Mouse (Mus musculus) midbrain, embryonic 10.5 days (tissue): ENCODE data around the gene Hbq1b. TPM values are rescaled to one million over a fixed set of nuclear protein-coding genes. Genes with fewer than 3 reads are reported as not detected.
"Not testable (repeated sequence)": the region's sequence is repeated elsewhere in the genome, so short reads cannot be mapped to it uniquely, and the experiment has no call there.

Source experiments
- DNase-seq: peaks from one replicate; pipeline ENCODE4 v3.0.0-alpha.2; 2017; ENCODE audit warnings: low spot score
- H3K27ac ChIP-seq: fragments of 300-500 bp; sonication (generic); replicated peaks from 2 replicates; pipeline ENCODE4 v1.5.1; 2016; ENCODE audit warnings: mild to moderate bottlenecking
- H3K27me3 ChIP-seq: fragments of 300-500 bp; sonication (generic); 2 replicates; pipeline ENCODE4 v1.6.1; 2016; ENCODE audit warnings: low read depth, mild to moderate bottlenecking; ENCODE audit not compliant: poor library complexity, severe bottlenecking
- H3K36me3 ChIP-seq: fragments of 300-500 bp; sonication (generic); 2 replicates; pipeline ENCODE4 v1.6.1; 2016; ENCODE audit warnings: mild to moderate bottlenecking, moderate library complexity
- H3K4me1 ChIP-seq: fragments of 300-500 bp; sonication (generic); 2 replicates; pipeline ENCODE4 v1.6.1; 2016
- H3K4me3 ChIP-seq: fragments of 300-500 bp; sonication (generic); 2 replicates; pipeline ENCODE4 v1.5.1; 2016; ENCODE audit warnings: mild to moderate bottlenecking, moderate library complexity
- H3K9me3 ChIP-seq: fragments of 300-500 bp; sonication (generic); replicated peaks from 2 replicates; pipeline ENCODE4 v1.6.1; 2016; ENCODE audit warnings: mild to moderate bottlenecking
- WGBS: fragments of 180-500 bp; shearing (Covaris S2); methylation state at CpG from one replicate; pipeline ENCODE4 v1.1.7; 2016; 5-methylcytosine and 5-hydroxymethylcytosine counted together
- polyA plus RNA-seq: library from polyadenylated mRNA; unstranded; fragments of >200 nt; fragmentation: Nextera tagmentation; extraction: Ambion mirVana; gene quantifications from 2 replicates; pipeline ENCODE4 v1.2.1, GENCODE M21; 2016

Gene Hbq1b
- polyA plus RNA-seq, 1 experiment from 2014 or later: 5.8 TPM

DNA sequence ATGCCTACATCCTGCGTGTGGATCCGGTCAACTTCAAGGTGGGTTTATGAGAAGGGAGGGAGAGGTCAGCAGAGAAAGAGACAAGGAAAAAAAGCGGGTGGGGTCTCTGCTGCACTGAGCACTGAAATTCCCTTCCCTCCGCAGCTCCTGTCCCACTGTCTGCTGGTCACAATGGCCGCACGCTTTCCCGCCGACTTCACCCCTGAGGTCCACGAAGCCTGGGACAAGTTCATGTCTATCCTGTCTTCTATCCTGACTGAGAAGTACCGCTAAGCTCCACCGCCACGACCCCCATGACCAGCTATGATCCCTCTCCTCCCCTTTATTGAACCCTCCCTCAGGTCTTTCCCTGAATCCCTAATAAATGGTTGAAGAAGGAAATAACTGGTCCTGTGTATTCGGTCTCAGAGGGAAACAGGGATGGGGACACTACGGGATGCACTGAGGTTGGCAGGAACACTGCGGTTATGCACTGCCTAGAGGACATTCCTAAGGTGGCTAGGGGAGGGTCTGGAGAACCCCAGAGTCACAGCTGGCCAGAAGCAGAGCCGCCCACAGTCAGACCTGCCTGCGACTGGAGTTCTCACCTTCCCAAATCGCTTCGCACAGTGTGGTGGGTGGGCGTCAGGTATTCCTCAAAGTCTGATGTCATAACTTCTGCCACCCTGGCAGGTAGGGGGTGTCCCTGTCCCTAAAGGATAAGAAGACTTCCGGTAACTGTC is 8.9 kb upstream of the Hbq1b start:
- H3K27ac ChIP-seq: no peak overlapping the region

DNA sequence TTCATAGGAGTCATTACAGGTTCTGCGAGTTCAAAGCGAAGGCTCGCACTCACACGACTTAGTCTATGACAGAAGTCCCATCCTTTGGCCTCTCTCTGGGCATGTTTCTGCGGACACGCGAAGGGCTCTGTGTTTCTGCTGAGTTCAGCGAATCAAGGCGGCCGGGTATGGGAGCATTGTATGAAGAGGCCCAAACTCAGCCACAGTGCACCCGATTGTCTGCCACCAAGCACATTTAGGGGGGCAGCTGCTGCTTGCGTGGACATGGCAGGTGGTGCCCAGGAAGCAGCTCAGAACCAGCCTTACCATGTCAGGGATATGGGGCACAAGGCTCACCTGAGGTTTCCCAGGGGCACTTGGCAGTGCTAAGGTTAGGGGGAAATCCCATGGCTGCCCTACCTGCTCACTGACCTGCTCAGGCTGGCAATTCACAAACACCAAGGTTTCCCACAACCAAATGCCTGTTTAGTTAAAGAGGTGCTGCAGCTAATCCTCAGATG is 8.3 kb upstream of the Hbq1b start:
- Histone ChIP-seq H3K36me3 (no peaks in the 10 kb centered on the region), H3K27me3 (peaks cover 39% of the 10 kb centered on the region), H3K9me3 (no peaks in the 10 kb centered on the region), H3K27ac (no peak overlapping the region), H3K4me1 (no peaks in the 10 kb centered on the region; the same call in 1 of the 2 replicates), H3K4me3 (no peak overlapping the region)
- 79% methylated on average over 12 of the region's 12 CpGs for WGBS
- no peak for DNase-seq

More for the DNA sequence above, 8.9 kb upstream of the Hbq1b start:
- Histone ChIP-seq H3K9me3 (no peaks in the 10 kb centered on the region), H3K36me3 (no peaks in the 10 kb centered on the region), H3K27me3 (peaks cover 39% of the 10 kb centered on the region), H3K4me3 (no peak overlapping the region), H3K4me1 (no peaks in the 10 kb centered on the region; the same call in 1 of the 2 replicates)
- no peak for DNase-seq
- 72% methylated on average over 21 of the region's 21 CpGs for WGBS

DNA sequence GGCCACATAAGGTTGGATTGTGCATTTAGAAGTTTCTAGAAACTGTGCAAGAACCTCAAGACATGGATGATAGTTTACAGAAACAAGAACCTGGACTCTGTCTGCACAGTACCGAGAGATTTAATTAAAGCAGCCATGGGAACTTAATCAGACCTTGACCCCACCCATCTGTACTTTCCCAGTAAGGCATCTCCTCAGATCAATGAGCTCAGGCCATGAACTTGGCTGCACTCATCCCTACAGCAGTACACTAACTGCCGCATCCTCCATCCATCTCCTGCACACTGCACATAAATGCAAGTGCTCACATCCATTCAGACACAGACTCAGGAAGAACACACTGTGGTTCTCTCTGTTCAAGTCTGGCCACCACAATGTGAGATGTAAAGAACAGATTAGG is 6.1 kb upstream of the Hbq1b start:
- 87% methylated on average over 2 of the region's 2 CpGs for WGBS
- H3K27me3 ChIP-seq: peaks cover 39% of the 10 kb centered on the region
- DNase-seq: no peak
- no peaks in the 10 kb centered on the region for H3K9me3 ChIP-seq
- no peaks in the 10 kb centered on the region for H3K36me3 ChIP-seq
- no peak overlapping the region for H3K27ac ChIP-seq
- H3K4me1 ChIP-seq: no peaks in the 10 kb centered on the region; the same call in 1 of the 2 replicates
- no peak overlapping the region for H3K4me3 ChIP-seq

DNA sequence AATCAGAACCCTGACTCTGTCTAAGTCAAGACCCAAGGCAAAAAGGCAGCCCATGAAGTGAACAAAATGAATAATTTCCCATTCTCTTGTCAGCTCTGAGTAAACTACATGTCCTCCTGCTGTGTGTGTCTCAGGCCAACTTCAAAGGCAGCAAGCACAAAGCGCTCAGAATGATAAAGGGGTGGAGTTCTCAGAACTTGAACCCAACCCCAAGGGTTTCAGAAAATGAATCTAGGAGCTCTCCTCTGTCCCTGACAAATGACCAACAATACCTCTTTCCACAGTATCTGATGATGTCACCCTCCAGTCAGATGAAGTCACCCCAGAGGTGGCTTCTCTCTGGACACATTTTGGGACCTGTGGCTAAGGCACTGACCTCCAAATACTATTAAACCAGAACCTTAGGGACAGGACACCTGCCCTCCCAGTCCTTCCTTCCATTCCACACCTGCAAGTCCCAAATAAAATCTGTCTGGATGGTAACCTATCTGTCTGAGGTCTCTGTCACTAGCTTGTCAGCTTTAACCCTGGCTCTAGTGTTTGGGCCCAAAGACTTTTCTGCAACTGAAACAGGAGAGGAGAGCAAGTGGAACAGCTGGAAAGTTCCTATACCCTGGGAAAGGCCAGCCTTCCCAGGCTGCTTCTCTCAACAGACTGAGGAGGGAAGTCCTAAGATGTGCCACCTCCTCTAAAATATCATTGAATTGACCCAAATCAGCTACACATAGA is 5.2 kb upstream of the Hbq1b start:
- no peaks in the 10 kb centered on the region for H3K36me3 ChIP-seq
- 74% methylated on average over 1 of the region's 1 CpGs for WGBS

DNA sequence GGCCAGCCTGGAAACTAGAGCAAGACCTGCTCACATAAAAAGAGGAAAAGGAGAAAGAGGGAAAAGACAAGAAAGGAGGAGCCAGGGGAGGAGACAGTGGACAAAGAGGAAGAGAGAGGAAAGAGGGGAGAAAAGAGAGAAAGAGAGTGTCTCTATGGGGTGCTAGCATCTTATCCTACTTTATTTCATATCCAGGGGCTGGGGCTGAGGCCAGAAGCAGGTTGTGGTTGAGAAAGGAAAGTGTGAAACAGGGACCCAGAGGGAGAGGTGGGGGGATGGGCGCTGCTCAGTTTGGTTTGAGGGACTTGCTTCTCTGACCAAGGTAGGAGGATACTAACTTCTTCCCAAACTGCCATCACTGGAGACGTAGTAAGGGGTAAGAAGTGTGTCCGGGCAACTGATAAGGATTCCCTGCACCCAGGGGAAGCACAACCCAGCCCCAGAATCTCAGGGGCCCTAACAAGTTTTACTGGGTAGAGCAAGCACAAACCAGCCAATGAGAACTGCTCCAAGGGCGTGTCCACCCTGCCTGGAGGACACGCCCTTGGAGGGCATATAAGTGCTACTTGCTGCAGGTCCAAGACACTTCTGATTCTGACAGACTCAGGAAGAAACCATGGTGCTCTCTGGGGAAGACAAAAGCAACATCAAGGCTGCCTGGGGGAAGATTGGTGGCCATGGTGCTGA is 3.5 kb upstream of the Hbq1b start, which contains the start of gene Hba-a1:
Hba-a1 (plus strand) TSS at position 421 of the 687 bp plus-strand sequence.
- H3K4me1 ChIP-seq, H3K36me3 ChIP-seq, H3K27ac ChIP-seq, H3K9me3 ChIP-seq, H3K4me3 ChIP-seq, DNase-seq: not testable (repeated sequence)
- 56% methylated on average over 1 of the region's 5 CpGs for WGBS
- peaks cover 33% of the 10 kb centered on the region for H3K27me3 ChIP-seq

More for the DNA sequence above, 5.2 kb upstream of the Hbq1b start:
- Histone ChIP-seq H3K27ac (no peak overlapping the region), H3K9me3 (no peaks in the 10 kb centered on the region), H3K4me1 (no peaks in the 10 kb centered on the region; the same call in 1 of the 2 replicates), H3K4me3 (no peak overlapping the region), H3K27me3 (peaks cover 34% of the 10 kb centered on the region)
- no peak for DNase-seq

DNA sequence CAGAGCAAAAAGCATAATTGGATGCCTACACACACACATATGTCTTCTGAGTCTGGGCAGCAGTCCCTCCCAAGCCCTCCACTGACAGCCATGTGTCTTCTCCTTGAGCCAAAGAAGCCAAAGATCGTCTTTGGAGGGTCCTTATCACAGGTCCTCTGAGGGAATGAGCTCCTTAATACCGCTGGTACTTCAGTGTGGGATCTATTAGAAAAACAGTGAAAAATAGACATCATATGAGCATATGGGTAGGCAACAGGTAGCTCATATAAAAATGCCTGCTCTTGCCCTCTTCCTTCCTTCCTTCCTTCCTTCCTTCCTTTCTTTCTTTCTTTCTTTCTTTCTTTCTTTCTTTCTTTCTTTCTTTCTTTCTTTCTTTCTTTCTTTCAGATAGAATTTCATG is 2.2 kb upstream of the Hbq1b start:
- not testable (repeated sequence) for H3K27ac ChIP-seq

DNA sequence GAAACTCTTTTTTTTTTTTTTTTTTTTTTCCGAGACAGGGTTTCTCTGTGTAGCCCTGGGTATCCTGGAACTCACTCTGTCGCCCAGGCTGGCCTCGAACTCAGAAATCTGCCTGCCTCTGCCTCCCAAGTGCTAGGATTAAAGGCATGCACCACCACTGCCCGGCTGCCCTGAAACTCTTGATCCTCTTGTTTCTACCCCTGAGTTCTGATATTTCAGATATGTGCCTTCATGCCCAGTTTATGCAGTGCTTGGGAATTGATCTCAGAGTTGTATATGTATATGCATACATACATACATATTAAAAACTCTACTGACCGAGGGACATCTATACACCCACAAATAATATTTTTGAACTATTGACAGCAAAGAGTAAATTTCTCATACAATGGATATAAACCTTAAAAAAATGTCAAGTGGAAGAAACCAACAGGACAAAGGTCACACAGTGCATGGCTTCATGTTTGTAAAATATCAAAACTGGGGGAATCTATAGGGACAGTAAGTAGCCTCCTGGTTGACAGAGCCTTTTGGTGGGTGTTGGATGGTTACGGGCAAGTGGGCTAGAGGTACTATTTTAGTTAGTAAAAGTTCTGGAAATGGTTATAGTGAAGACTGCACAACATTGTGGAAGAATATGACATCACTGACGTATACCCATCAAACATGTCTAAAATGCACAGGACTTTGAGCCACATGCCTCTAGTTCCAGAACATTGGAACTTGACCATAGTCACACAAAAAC is 1.6 kb upstream of the Hbq1b start:
- no peak for DNase-seq
- 71% methylated on average over 7 of the region's 7 CpGs for WGBS
- H3K27me3 ChIP-seq: peaks cover 26% of the 10 kb centered on the region
- no peak overlapping the region for H3K4me3 ChIP-seq
- H3K27ac ChIP-seq: no peak overlapping the region
- H3K36me3 ChIP-seq: no peaks in the 10 kb centered on the region
- H3K4me1 ChIP-seq: no peaks in the 10 kb centered on the region
- no peaks in the 10 kb centered on the region for H3K9me3 ChIP-seq

More for the DNA sequence above, 2.2 kb upstream of the Hbq1b start:
- not testable (repeated sequence) for H3K36me3 ChIP-seq, H3K4me1 ChIP-seq, DNase-seq, H3K4me3 ChIP-seq, H3K9me3 ChIP-seq
- peaks cover 26% of the 10 kb centered on the region for H3K27me3 ChIP-seq
- WGBS: 61% methylated on average over 2 of the region's 2 CpGs

DNA sequence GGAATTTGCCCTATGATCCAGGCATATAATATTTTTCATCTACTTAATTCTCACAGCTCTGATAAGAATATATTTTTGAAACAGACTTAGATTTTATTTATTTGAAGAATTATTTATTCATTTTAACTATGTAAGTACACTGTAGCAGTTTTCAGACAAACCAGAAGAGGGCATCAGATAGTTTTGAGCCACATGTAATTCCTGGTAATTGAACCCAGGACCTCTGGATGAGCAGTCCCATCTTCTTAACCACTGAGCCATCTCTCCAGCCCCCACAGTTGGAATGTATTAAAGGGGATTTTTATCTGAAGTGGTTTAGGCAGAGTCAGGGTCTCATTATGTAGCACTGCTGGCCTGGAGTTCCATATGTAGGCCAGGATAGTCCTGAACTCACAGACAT is 878 bp upstream of the Hbq1b start:
- DNase-seq, H3K4me1 ChIP-seq, H3K4me3 ChIP-seq, H3K27ac ChIP-seq, H3K36me3 ChIP-seq, H3K9me3 ChIP-seq: not testable (repeated sequence)
- H3K27me3 ChIP-seq: peaks cover 21% of the 10 kb centered on the region

DNA sequence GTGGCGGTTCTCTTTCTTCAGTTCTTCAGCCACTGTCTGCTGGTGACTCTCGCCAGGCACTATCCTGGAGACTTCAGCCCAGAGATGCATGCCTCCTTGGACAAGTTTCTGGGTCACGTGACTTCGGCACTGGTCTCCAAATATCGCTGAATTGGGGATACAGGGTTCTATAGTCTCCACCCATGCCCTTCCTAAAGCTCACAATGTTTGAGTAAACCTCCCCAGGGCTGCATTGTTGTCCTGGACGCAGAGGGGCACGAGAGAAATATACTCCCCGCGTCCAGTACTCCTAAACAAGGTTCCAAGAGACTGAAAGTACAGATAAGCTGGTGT is 694 bp downstream of the Hbq1b start:
- Histone ChIP-seq H3K4me1 (no peaks in the 10 kb centered on the region), H3K36me3 (no peaks in the 10 kb centered on the region), H3K4me3 (peak overlapping the region; percentile 45; the same call in 1 of the 2 replicates), H3K27ac (no peak overlapping the region), H3K9me3 (no peaks in the 10 kb centered on the region), H3K27me3 (peaks cover 15% of the 10 kb centered on the region)
- WGBS: 72% methylated on average over 9 of the region's 9 CpGs
- DNase-seq: no peak

DNA sequence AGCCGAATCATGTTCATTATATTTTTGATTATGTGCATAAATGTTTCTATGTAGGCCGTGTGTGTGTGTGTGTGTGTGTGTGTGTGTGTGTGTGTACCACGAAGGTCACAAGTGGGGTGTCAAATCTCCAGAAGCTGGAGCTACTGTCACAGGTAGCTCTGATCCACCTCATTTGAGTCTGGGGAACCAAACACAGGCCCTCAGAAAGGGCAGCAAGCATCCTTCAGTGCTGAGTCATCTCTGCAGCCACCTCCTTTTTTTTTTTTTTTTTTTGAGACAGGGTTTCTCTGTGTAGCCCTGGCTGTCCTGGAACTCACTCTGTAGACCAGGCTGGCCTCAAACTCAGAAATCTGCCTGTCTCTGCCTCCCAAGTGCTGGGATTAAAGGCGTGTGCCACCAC is 6.1 kb downstream of the Hbq1b start:
- not testable (repeated sequence) for DNase-seq, H3K4me3 ChIP-seq, H3K4me1 ChIP-seq, H3K9me3 ChIP-seq, H3K27ac ChIP-seq, H3K36me3 ChIP-seq
- peaks cover 13% of the 10 kb centered on the region for H3K27me3 ChIP-seq
- 93% methylated on average over 4 of the region's 4 CpGs for WGBS

DNA sequence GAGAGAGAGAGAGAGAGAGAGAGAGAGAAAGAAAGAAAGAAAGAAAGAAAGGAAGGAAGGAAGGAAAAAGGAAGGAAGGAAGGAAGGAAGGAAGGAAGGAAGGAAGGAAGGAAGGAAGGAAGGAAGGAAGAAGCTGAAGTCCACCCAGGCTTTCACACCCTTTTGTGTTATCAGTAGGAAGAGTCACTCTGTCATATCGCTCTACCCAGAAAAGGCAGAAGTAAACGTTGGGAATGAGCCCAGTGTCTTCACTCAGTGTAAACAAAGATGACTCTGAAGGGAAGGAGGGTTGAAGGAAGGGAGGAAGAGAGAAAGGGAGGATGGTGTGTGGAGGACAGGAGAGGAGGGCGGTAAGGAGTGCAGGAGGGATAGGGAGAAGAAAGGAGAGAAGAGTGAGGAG is 6.7 kb downstream of the Hbq1b start:
- not testable (repeated sequence) for DNase-seq, H3K4me3 ChIP-seq, H3K27ac ChIP-seq, H3K36me3 ChIP-seq, H3K4me1 ChIP-seq, H3K9me3 ChIP-seq
- WGBS: 77% methylated on average over 3 of the region's 3 CpGs
- H3K27me3 ChIP-seq: peaks cover 10% of the 10 kb centered on the region

DNA sequence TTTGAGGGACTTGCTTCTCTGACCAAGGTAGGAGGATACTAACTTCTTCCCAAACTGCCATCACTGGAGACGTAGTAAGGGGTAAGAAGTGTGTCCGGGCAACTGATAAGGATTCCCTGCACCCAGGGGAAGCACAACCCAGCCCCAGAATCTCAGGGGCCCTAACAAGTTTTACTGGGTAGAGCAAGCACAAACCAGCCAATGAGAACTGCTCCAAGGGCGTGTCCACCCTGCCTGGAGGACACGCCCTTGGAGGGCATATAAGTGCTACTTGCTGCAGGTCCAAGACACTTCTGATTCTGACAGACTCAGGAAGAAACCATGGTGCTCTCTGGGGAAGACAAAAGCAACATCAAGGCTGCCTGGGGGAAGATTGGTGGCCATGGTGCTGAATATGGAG is 9.4 kb downstream of the Hbq1b start, which contains the start of gene Hba-a2:
Hba-a2 (plus strand) TSS at position 287 of the 400 bp plus-strand sequence.
- no CpG with 5 or more reads among the region's 4 CpGs for WGBS
- not testable (repeated sequence) for H3K4me1 ChIP-seq, H3K36me3 ChIP-seq, H3K4me3 ChIP-seq, H3K9me3 ChIP-seq, H3K27ac ChIP-seq, DNase-seq
- H3K27me3 ChIP-seq: peaks cover 22% of the 10 kb centered on the region
